Mouse (Mus musculus) kidney, postnatal 0 days (tissue): ENCODE results near the gene Mterf4. TPM values are rescaled to one million over a fixed set of nuclear protein-coding genes. Genes with fewer than 3 reads are reported as not detected.
A peak's percentile ranks its signal among the peaks of the same experiment; 100 is the strongest.

Source experiments
- ATAC-seq: fragments of 200-750 bp; cut with Nextera tagmentation; replicated peaks from 2 replicates; pipeline ENCODE4 v1.8.0; 2017; ENCODE audit warnings: low read depth, moderate number of reproducible peaks, moderate TSS enrichment, moderate library complexity; ENCODE audit not compliant: low FRiP score
- DNase-seq: peaks from one replicate; pipeline ENCODE4 v3.0.0-alpha.2; 2016; ENCODE audit warnings: low spot score
- H3K27ac ChIP-seq: fragments of 300-500 bp; sonication (generic); 2 replicates; pipeline ENCODE4 v1.5.1; 2014; ENCODE audit warnings: mild to moderate bottlenecking
- H3K27me3 ChIP-seq: fragments of 300-500 bp; sonication (generic); 2 replicates; pipeline ENCODE4 v1.6.1; 2014; ENCODE audit warnings: low read length, mixed read lengths; ENCODE audit not compliant: insufficient read depth
- H3K36me3 ChIP-seq: fragments of 300-500 bp; sonication (generic); 2 replicates; pipeline ENCODE4 v1.6.1; 2014; ENCODE audit warnings: low read length, mixed read lengths; ENCODE audit not compliant: insufficient read depth
- H3K4me1 ChIP-seq: fragments of 300-500 bp; sonication (generic); replicated peaks from 2 replicates; pipeline ENCODE4 v1.6.1; 2014; ENCODE audit warnings: antibody characterized with exemption, low read length, mixed read lengths; ENCODE audit not compliant: insufficient read depth
- H3K4me2 ChIP-seq: fragments of 300-500 bp; sonication (generic); 2 replicates; pipeline ENCODE4 v1.6.1; 2014; ENCODE audit warnings: mild to moderate bottlenecking, low read length, moderate library complexity, mixed read lengths
- H3K4me3 ChIP-seq: fragments of 300-500 bp; sonication (generic); replicated peaks from 2 replicates; pipeline ENCODE4 v1.5.1; 2014; ENCODE audit warnings: low read depth, low read length
- H3K9ac ChIP-seq: fragments of 300-500 bp; sonication (generic); 2 replicates; pipeline ENCODE4 v1.6.1; 2014; ENCODE audit warnings: low read depth, low read length
- H3K9me3 ChIP-seq: fragments of 300-500 bp; sonication (generic); replicated peaks from 2 replicates; pipeline ENCODE4 v1.6.1; 2016; ENCODE audit warnings: low read length, inconsistent platforms, mixed read lengths
- CTCF ChIP-seq: IDR thresholded peaks from 2 replicates; pipeline ENCODE4 v1.5.1; 2016; ENCODE audit warnings: antibody characterized with exemption, low read depth, mild to moderate bottlenecking, moderate library complexity
- WGBS: fragments of 180-500 bp; shearing (Covaris S2); extraction: QIAGEN DNeasy Blood & Tissue Kit; methylation state at CpG from one replicate; pipeline ENCODE4 v1.1.7; 2014; 5-methylcytosine and 5-hydroxymethylcytosine counted together
- polyA plus RNA-seq: library from polyadenylated mRNA; unstranded; fragments of >200 nt; fragmentation: Nextera tagmentation; extraction: Ambion mirVana; gene quantifications from 2 replicates; pipeline ENCODE4 v1.2.1, GENCODE M21; 2015

The Mterf4 gene
- 20.1 and 22.2 TPM in 2 replicates for polyA plus RNA-seq

GRCm38 (mm10) chr1:93305581-93306337, at the start of gene Mterf4:
TSS of gene Mterf4 (minus strand) at chr1:93305915.
- H3K36me3 ChIP-seq = peaks cover 15% of the 10 kb centered on the region
- peak within 1 kb of the TSS; percentile 73 for H3K4me3 ChIP-seq
- H3K4me1 ChIP-seq = 0 out of 2 replicates have a peak, but pooled peaks cover 6% of the 10 kb centered on the region
- ATAC-seq = peak; percentile 93
- H3K9me3 ChIP-seq = no peaks in the 10 kb centered on the region
- WGBS = 8% methylated on average over 36 of the region's 36 CpGs
- no peak for TF ChIP-seq CTCF
- H3K4me2 ChIP-seq = peak within 1 kb of the TSS; percentile 64
- no peaks in the 10 kb centered on the region for H3K27me3 ChIP-seq
- DNase-seq = peak; percentile 91
- H3K9ac ChIP-seq = peak within 1 kb of the TSS; percentile 73
- no peak within 1 kb of the TSS for H3K27ac ChIP-seq

GRCm38 (mm10) chr1:93352724-93353123, 47.0 kb upstream of the Mterf4 start:
- Histone ChIP-seq H3K4me2 (no peak overlapping the region), H3K4me1 (no peaks in the 10 kb centered on the region), H3K27ac (no peak overlapping the region), H3K27me3 (no peaks in the 10 kb centered on the region), H3K9ac (no peak overlapping the region), H3K36me3 (peaks cover 59% of the 10 kb centered on the region), H3K9me3 (no peaks in the 10 kb centered on the region), H3K4me3 (no peak overlapping the region)
- no peak for DNase-seq
- no peak for TF ChIP-seq CTCF
- WGBS = 89% methylated on average over 2 of the region's 2 CpGs
- no peak for ATAC-seq

DNA sequence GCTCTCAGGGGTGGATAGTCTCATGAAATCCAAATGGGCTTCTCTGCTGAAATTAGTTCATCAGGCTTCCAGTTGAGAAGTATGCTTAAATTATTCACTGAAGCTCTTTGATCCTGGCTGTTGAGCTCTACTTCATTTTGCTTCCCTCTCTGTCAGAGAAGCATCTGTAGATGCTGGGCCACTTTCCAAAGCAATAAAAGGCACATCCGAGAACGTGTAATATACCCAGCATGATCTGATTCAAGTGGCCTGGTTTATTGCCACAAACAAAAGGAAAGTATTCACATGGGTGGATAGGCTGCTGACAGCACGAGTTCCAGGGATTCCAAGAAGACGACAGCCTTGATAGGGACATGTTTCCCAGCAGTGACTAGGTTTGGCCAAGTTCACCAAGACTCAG, 44.0 kb upstream of the Mterf4 start:
- ATAC-seq = no peak
- DNase-seq = no peak
- 36% methylated on average over 4 of the region's 4 CpGs for WGBS
- Histone ChIP-seq H3K9ac (no peak overlapping the region), H3K4me1 (no peaks in the 10 kb centered on the region), H3K36me3 (peaks cover 50% of the 10 kb centered on the region), H3K4me3 (no peak overlapping the region), H3K27ac (no peak overlapping the region), H3K27me3 (no peaks in the 10 kb centered on the region), H3K4me2 (no peak overlapping the region), H3K9me3 (no peaks in the 10 kb centered on the region)
- TF ChIP-seq CTCF = no peak

DNA sequence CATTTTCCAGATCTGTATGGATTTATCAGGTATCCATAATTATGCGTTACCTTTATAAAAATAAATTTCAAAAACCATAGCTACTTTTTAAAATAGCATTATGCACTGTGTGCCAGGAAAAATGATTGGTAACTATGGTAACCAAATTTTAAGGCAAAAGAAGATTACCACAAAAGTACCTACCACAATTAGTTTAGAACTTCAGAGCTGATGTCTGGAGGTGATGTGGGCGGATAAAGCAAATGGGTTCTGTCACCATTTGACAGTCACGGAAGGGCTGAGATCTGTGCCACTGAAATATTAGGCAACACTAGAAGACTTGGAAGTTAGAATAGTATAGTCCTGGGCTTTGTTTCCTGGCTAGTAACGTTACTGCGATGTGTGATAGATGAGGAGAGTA, 41.5 kb upstream of the Mterf4 start:
- no peak for TF ChIP-seq CTCF
- ATAC-seq = no peak
- no peak overlapping the region for H3K9ac ChIP-seq
- no peaks in the 10 kb centered on the region for H3K9me3 ChIP-seq
- WGBS = 90% methylated on average over 5 of the region's 5 CpGs
- no peak overlapping the region for H3K27ac ChIP-seq
- H3K36me3 ChIP-seq = peaks cover 30% of the 10 kb centered on the region; the same call in 1 of the 2 replicates
- H3K4me2 ChIP-seq = no peak overlapping the region
- DNase-seq = no peak
- H3K4me3 ChIP-seq = no peak overlapping the region
- H3K4me1 ChIP-seq = 0 out of 2 replicates have a peak, but pooled peaks cover 3% of the 10 kb centered on the region
- no peaks in the 10 kb centered on the region for H3K27me3 ChIP-seq

DNA sequence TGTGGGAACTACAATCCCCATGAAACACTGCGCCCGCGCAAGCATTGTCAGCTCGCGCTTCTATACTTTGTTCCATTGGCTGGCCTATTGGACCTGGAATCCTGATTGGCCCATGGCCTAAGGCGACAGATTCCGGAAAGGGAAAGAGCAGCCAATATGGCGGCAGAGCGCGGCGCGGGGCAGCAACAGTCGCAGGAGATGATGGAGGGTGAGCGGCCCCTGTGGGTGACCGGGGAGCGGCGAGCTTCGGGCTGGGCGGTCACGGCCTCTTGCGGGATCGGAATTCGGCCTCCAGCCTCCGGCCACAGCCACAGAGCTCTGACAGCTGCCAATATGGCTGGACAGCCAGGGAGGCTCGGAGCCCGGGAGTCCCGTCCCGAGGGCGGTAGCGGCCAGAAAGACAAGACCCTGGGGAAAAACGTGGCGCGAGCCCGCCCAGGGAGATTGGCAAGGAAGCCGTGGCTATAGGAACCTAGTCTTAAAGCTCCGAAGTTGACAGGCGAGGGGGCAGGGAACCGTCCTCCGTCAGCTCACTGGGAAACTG, 37.9 kb upstream of the Mterf4 start:
- Histone ChIP-seq H3K4me2 (peak overlapping the region; percentile 80), H3K9ac (peak overlapping the region; percentile 61), H3K9me3 (no peaks in the 10 kb centered on the region), H3K4me3 (peak overlapping the region; percentile 60), H3K36me3 (0 out of 2 replicates have a peak, but pooled peaks cover 10% of the 10 kb centered on the region), H3K4me1 (0 out of 2 replicates have a peak, but pooled peaks cover 3% of the 10 kb centered on the region), H3K27ac (peak overlapping the region; percentile 5; the same call in 1 of the 2 replicates), H3K27me3 (no peaks in the 10 kb centered on the region)
- DNase-seq (peak; percentile 99), ATAC-seq (peak; percentile 95)
- peak; percentile 62 for TF ChIP-seq CTCF
- WGBS = under 1% methylated on average over 39 of the region's 39 CpGs

DNA sequence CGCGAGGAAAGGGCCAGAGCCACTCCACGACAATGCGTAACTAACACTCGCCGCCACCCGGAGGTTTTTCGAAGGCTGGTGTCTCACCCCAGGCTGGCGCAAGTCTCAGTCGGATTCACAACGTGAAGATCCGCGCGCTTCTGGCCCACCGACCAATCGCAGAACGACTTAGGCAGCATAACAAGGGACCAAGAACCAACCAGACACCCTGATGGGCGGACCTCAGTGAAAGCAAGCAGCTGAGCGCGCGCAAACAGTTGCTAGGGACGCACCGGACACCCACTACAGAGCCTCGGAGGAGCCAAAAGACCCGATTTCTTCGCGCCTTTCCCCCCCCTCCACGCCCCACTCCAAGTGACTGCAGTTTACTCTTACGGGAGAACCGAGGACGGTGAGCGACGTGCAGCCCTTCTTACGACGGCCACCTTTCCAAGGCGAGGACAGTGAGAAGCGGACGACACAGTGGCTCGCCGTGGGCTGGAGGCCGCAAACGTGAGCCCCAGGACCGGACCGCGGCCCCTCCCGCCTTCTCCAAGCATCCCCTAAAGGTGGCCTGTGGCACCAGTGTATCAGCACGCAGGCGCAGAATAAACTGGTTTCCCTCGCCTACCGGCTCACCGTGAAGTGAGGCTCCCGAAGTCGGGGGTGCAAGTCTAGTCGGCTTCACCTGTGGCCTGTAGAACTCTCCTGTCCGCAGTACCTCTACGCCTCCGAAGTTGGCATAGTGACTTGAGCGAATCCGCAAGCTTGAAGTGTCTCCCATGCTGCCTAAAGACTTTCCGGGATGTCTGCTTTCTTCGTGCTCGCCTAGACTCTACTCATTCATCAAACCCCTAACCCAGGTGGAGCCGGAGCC, 37.2 kb upstream of the Mterf4 start, which contains the start of the genes Ppp1r7 and Pask:
Gene Ppp1r7, plus strand, starts transcription at position 207 of the 856 bp plus-strand sequence.
Gene Pask, minus strand, starts transcription at position 835 of the 856 bp plus-strand sequence.
- Histone ChIP-seq H3K4me2 (peak within 1 kb of the TSS; percentile 80), H3K9me3 (no peaks in the 10 kb centered on the region), H3K4me1 (0 out of 2 replicates have a peak, but pooled peaks cover 3% of the 10 kb centered on the region), H3K27ac (peak within 1 kb of the TSS; percentile 25; the same call in 1 of the 2 replicates), H3K4me3 (peak within 1 kb of the TSS; percentile 60), H3K27me3 (no peaks in the 10 kb centered on the region), H3K9ac (peak within 1 kb of the TSS; percentile 61), H3K36me3 (0 out of 2 replicates have a peak, but pooled peaks cover 8% of the 10 kb centered on the region)
- DNase-seq = peak; percentile 98
- no peak for TF ChIP-seq CTCF
- ATAC-seq = peak; percentile 94
- under 1% methylated on average over 63 of the region's 63 CpGs for WGBS
